Comparison of ENCODE assay signal across 12 mouse cellular contexts in genomic region chr15:29051166-29051565, GRCm38 (mm10).
DNase-seq lines count a peak whose midpoint lies in the region; ATAC-seq and TF ChIP-seq lines count a peak whose summit lies in the region.
"Had no signal": no experiment of that assay in that cellular context is flagged by ENCODE, and none has a peak within 500 bp of the region (broad histone marks: within the 10 kb centered on the region; RNA-seq: fewer than 3 reads in every experiment).

No protein-coding gene starts in this region.

- TF ChIP-seq CTCF in layer of hippocampus, adult 2 months (conservative IDR thresholded peaks at IDR 0.05), result no peak

- DNase-seq in 416B (ENCODE audit: low read depth), result peak; percentile 1
- peak; percentile 18 for DNase-seq in MEL-GATA-1-ER (ENCODE audit: extremely low read depth, low read depth)
- DNase-seq in layer of hippocampus, adult 2 months (ENCODE audit: low spot score in 2 of 2), result no peak
- DNase-seq in kidney, adult 8-10 months, result no peak
- DNase-seq: adrenal gland, adult 2 months; adrenal gland, postnatal 10 days; adrenal gland, postnatal 25 days had no signal

- H3K27ac ChIP-seq in layer of hippocampus, adult 2 months, result no peak overlapping the region
- H3K27ac ChIP-seq: embryonic facial prominence, embryonic 10.5 days; embryonic facial prominence, embryonic 12.5 days; forebrain, embryonic 13.5 days had no signal

- ATAC-seq in hematopoietic stem cell, adult 5-6 weeks (replicated peaks in 1 of 2; ENCODE audit: insufficient read depth in 1 of 2, low FRiP score in 2 of 2, low TSS enrichment in 1 of 2, low read depth in 1 of 2, poor library complexity in 2 of 2, severe bottlenecking in 2 of 2), result peak; percentile 74 to 86

- no peak overlapping the region for H3K4me3 ChIP-seq in layer of hippocampus, adult 2 months
- H3K4me3 ChIP-seq: embryonic facial prominence, embryonic 10.5 days; embryonic facial prominence, embryonic 12.5 days; forebrain, embryonic 13.5 days; forebrain, embryonic 15.5 days had no signal

Comparison
In these comparisons a context has a peak if more than half of its experiments do, and no peak if none do; other contexts are left out.
1. DNase-seq: peak in 416B (single experiment) and MEL-GATA-1-ER (single experiment); none in layer of hippocampus, adult 2 months (0 of 2) and kidney, adult 8-10 months (0 of 2).